Comparison of ENCODE assay signal across 24 mouse cellular contexts in the genomic region with DNA sequence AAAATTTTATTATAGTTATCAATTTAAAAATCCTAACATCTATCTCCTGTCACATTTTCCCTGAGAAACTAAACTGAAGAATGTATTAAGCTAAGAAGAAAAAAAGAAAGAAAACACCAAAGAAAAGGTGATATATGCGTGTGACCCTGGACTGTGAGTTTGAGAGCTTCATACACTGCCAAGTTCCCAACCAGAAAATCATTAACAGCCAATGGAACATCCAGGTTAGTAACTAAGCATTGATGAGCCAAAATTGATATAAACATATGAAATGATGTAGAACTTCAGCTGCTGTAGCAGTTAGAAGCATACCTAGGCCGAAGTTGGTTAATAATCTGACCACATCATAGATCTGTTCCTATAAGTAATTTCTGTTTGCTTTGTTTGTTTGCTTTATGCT. TPM values are rescaled to one million over a fixed set of nuclear protein-coding genes. Genes with fewer than 3 reads are reported as not detected.
"Had no signal": no experiment of that assay in that cellular context is flagged by ENCODE, and none has a peak within 500 bp of the region (broad histone marks: within the 10 kb centered on the region; RNA-seq: fewer than 3 reads in every experiment).

No protein-coding gene starts in this region.

- DNase-seq: forebrain, postnatal 0 days; gastrocnemius, postnatal 14 days; gastrocnemius, postnatal 36 days; heart, adult 11 months; heart, adult 2 months; heart, postnatal 14 days; heart, postnatal 36 days; liver, embryonic 13.5 days; liver, postnatal 0 days had no signal

- H3K9ac ChIP-seq: forebrain, embryonic 15.5 days; forebrain, postnatal 0 days; heart, embryonic 13.5 days; heart, embryonic 15.5 days; hindbrain, embryonic 13.5 days; hindbrain, embryonic 15.5 days; limb, embryonic 12.5 days; liver, embryonic 13.5 days; liver, embryonic 15.5 days; liver, postnatal 0 days had no signal

- H3K4me2 ChIP-seq: forebrain, embryonic 15.5 days; heart, embryonic 11.5 days; heart, embryonic 13.5 days; heart, embryonic 15.5 days; hindbrain, embryonic 13.5 days; hindbrain, embryonic 15.5 days; limb, embryonic 12.5 days; liver, embryonic 11.5 days; liver, embryonic 13.5 days; liver, embryonic 15.5 days had no signal

- ATAC-seq: forebrain, embryonic 15.5 days; forebrain, postnatal 0 days; hindbrain, postnatal 0 days; intestine, embryonic 16.5 days; liver, postnatal 0 days had no signal

- H3K9me3 ChIP-seq: forebrain, embryonic 15.5 days; heart, embryonic 13.5 days; heart, embryonic 15.5 days; hindbrain, embryonic 13.5 days; hindbrain, embryonic 15.5 days; limb, embryonic 10.5 days; limb, embryonic 12.5 days; liver, embryonic 13.5 days; liver, embryonic 15.5 days had no signal

- H3K4me1 ChIP-seq: heart, embryonic 15.5 days; liver, embryonic 13.5 days; liver, embryonic 15.5 days had no signal

- H3K27me3 ChIP-seq: forebrain, embryonic 15.5 days; heart, embryonic 13.5 days; heart, embryonic 15.5 days; hindbrain, embryonic 13.5 days; hindbrain, embryonic 15.5 days; limb, embryonic 12.5 days had no signal

- H3K4me3 ChIP-seq: forebrain, embryonic 15.5 days; heart, adult 2 months; heart, embryonic 13.5 days; heart, embryonic 15.5 days; hindbrain, embryonic 13.5 days; hindbrain, embryonic 15.5 days; layer of hippocampus, adult 2 months; left cerebral cortex, adult 2 months; limb, embryonic 10.5 days; limb, embryonic 12.5 days; liver, embryonic 13.5 days; liver, embryonic 15.5 days had no signal

- H3K27ac ChIP-seq: forebrain, embryonic 15.5 days; heart, adult 2 months; heart, embryonic 13.5 days; heart, embryonic 15.5 days; hindbrain, embryonic 13.5 days; hindbrain, embryonic 15.5 days; hindbrain, postnatal 0 days; layer of hippocampus, adult 2 months; left cerebral cortex, adult 2 months; limb, embryonic 10.5 days; limb, embryonic 12.5 days; liver, embryonic 13.5 days; liver, embryonic 15.5 days had no signal

- H3K36me3 ChIP-seq: forebrain, embryonic 15.5 days; heart, embryonic 13.5 days; heart, embryonic 15.5 days; hindbrain, embryonic 13.5 days; hindbrain, embryonic 15.5 days; limb, embryonic 10.5 days; liver, embryonic 13.5 days; liver, embryonic 15.5 days had no signal

RNA-seq across cellular contexts. Expression of gene Itgb8, which starts 6.8 kb away (rescaled TPM):
- total RNA-seq: hematopoietic stem cell, adult 5-6 weeks had no signal
